Mouse (Mus musculus) liver, adult 2 months (tissue): ENCODE measurements at regions not wholly inside any gene's neighbourhood (a gene's known extent, or its start where the extent isn't known, plus 50 kb on each side); places are given as distances from the start of the nearest gene placed in this dataset.

Source experiments
- CTCF ChIP-seq: fragments of 200-500 bp; IDR thresholded peaks from 2 replicates; pipeline ENCODE4 v1.5.1; 2011; ENCODE audit warnings: low read depth, low read length, control low read depth
- POLR2A ChIP-seq: fragments of 200-500 bp; IDR thresholded peaks from 2 replicates; pipeline ENCODE4 v1.6.1; 2011; ENCODE audit warnings: low read length, control low read depth; ENCODE audit not compliant: insufficient read depth; ENCODE audit errors: extremely low read depth

DNA sequence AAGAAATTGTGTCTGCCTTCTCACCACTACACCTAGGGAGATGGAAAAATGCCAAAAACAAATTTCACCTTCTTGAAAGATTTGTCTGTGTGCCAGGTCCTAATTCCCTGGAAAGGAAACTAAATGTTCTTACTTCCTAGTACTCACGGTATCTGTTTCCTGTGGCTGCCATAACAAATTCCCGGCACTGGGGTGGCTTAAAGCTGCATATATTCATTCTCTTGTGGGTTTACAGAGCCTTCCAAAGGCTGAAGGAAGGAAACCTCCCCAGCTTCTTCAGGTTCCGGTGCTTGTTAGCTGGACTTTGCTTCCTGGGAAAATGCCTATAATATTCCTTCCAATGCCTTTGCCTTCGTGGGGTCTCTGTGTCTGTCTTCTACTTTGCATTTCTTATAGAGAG, 203.3 kb upstream of the Btbd3 start:
- no peak for TF ChIP-seq POLR2A
- TF ChIP-seq CTCF = no peak
